Comparison of ENCODE assay signal across 25 mouse cellular contexts in the genomic region with DNA sequence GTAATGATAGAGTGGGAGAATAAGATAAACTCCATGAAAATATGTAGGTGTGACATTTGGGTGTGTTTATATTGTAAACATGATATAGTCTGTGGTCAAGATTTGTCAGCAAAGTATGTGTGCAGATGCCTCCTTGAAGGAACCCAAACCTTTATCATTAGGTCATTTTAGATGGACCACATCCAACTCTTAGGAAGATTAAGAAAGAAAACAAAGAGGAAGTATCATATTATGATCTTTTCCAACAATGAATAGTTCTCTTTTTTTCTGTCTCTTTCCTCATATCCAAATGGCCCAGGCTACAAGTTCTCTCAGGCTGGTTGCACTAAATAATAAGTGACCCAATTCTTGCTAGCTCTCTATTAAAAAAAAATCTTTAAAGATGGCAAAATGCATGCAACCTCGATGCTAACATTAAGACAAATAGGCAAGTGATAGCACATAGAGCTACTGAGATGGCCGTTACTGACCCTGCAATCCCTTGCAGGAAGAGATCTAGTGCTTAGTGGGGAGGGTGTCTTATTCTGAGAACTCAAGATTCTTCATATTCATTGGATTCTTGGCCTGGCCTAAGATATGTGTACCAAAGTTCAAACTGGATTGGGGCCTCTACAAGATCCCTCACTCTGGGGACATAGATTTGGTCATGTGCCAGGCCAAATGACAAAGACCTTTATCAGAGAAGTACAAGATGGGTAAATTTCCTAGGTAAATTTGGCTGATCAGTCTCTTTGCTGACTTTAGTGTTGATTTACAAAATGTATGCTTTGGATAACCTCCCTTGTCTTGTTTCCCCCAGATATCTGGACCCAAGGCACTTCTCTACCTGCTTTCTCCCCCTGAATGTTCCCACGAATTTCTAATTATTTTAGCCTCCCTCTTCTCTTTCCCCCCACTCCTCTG. TPM values are rescaled to one million over a fixed set of nuclear protein-coding genes. Genes with fewer than 3 reads are reported as not detected.
A peak's percentile ranks its signal among the peaks of the same experiment; 100 is the strongest.
DNase-seq lines count a peak whose midpoint lies in the region; ATAC-seq lines count a peak whose summit lies in the region.
"Had no signal": no experiment of that assay in that cellular context is flagged by ENCODE, and none has a peak within 500 bp of the region (broad histone marks: within the 10 kb centered on the region; RNA-seq: fewer than 3 reads in every experiment).

No protein-coding gene starts in this region.

- DNase-seq in 416B (ENCODE audit: low read depth) (peak; percentile 3), NIH3T3 (ENCODE audit: low read depth) (peak; percentile 38)
- DNase-seq in cerebellum, adult 9-10 months: no peak
- DNase-seq in embryo, embryonic 11 days: no peak
- no peak for DNase-seq in frontal cortex, postnatal 10 days (ENCODE audit: low spot score in 2 of 2)
- DNase-seq: adrenal gland, adult 8-10 months; adrenal gland, postnatal 36 days; cerebellum, adult 11 months; cerebellum, adult 2 months; cerebellum, postnatal 10 days; cerebellum, postnatal 36 days; gastrocnemius, adult 2 months; gastrocnemius, postnatal 14 days; heart, adult 18-20 months; heart, postnatal 14 days; heart, postnatal 4 days; kidney, adult 18-20 months; kidney, adult 9 months had no signal

- ATAC-seq in granulocyte monocyte progenitor cell, adult 5-6 weeks (replicated peaks; ENCODE audit: poor library complexity, severe bottlenecking): peak; percentile 80
- ATAC-seq in monocyte, adult 5-6 weeks (replicated peaks; ENCODE audit: insufficient number of reproducible peaks, low FRiP score, low TSS enrichment, poor library complexity, severe bottlenecking): 0 out of 2 replicates have a peak, but pooled peaks have one; percentile 42
- ATAC-seq: activated CD4-positive, CD25-positive, alpha-beta regulatory T cell, adult 4 months; forebrain, embryonic 15.5 days; hindbrain, postnatal 0 days; inflammation-experienced regulatory T-cells, adult 6 months; intestine, embryonic 16.5 days had no signal

RNA-seq across cellular contexts. Expression of a gene that starts 6.4 kb away (rescaled TPM):
- total RNA-seq in granulocyte monocyte progenitor cell, adult 5-6 weeks (2014; fragmentation: Nextera tagmentation): not detected in 2 replicates
- not detected in 2 replicates for total RNA-seq in granulocyte monocyte progenitor cell, adult 5-6 weeks (2017)
- 0.10 TPM in 1 of 3 replicates, not detected in the others for total RNA-seq in monocyte, adult 5-6 weeks (2017)

Comparison
In these comparisons a context has a peak if more than half of its experiments do, and no peak if none do; other contexts are left out.
1. DNase-seq: peak in 416B (single experiment) and NIH3T3 (single experiment); none in cerebellum, adult 9-10 months (single experiment), embryo, embryonic 11 days (single experiment) and frontal cortex, postnatal 10 days (0 of 2).